ENCODE assay signal across 12 mouse cellular contexts in genomic region chr7:92457791-92458190, GRCm38 (mm10).
A peak's percentile ranks its signal among the peaks of the same experiment; 100 is the strongest.
DNase-seq lines count a peak whose midpoint lies in the region; ATAC-seq and TF ChIP-seq lines count a peak whose summit lies in the region.
"Had no signal": no experiment of that assay in that cellular context is flagged by ENCODE, and none has a peak within 500 bp of the region (broad histone marks: within the 10 kb centered on the region; RNA-seq: fewer than 3 reads in every experiment).

No protein-coding gene starts in this region.

- H3K9me3 ChIP-seq in liver, postnatal 0 days (ENCODE audit: low read length): no peaks in the 10 kb centered on the region
- no peaks in the 10 kb centered on the region for H3K9me3 ChIP-seq in embryonic facial prominence, embryonic 12.5 days
- H3K9me3 ChIP-seq in heart, embryonic 15.5 days (replicated peaks): no peaks in the 10 kb centered on the region
- no peaks in the 10 kb centered on the region for H3K9me3 ChIP-seq in stomach, embryonic 14.5 days (ENCODE audit: control insufficient read depth, low read depth, low read length)

- no peaks in the 10 kb centered on the region for H3K36me3 ChIP-seq in liver, postnatal 0 days (replicated peaks; ENCODE audit: insufficient read depth, low read length)
- H3K36me3 ChIP-seq in embryonic facial prominence, embryonic 12.5 days: no peaks in the 10 kb centered on the region
- H3K36me3 ChIP-seq in heart, embryonic 15.5 days: no peaks in the 10 kb centered on the region
- H3K36me3 ChIP-seq in stomach, embryonic 14.5 days (ENCODE audit: control insufficient read depth, insufficient read depth, low read length): no peaks in the 10 kb centered on the region

- H3K27me3 ChIP-seq in liver, postnatal 0 days (ENCODE audit: insufficient read depth, low read length): no peaks in the 10 kb centered on the region
- H3K27me3 ChIP-seq in embryonic facial prominence, embryonic 12.5 days: no peaks in the 10 kb centered on the region
- no peaks in the 10 kb centered on the region for H3K27me3 ChIP-seq in heart, embryonic 15.5 days
- no peaks in the 10 kb centered on the region for H3K27me3 ChIP-seq in stomach, embryonic 14.5 days (ENCODE audit: control insufficient read depth, insufficient read depth, low read length)
- H3K27me3 ChIP-seq: CH12.LX had no signal

- no peak overlapping the region for H3K27ac ChIP-seq in liver, postnatal 0 days (ENCODE audit: low read depth)
- 0 out of 2 replicates have a peak overlapping the region, but pooled peaks have one; percentile 36 for H3K27ac ChIP-seq in embryonic facial prominence, embryonic 12.5 days
- H3K27ac ChIP-seq in heart, embryonic 15.5 days: peak overlapping the region; percentile 53
- H3K27ac ChIP-seq in stomach, embryonic 14.5 days (ENCODE audit: low read length): no peak overlapping the region
- H3K27ac ChIP-seq: liver, embryonic 14.5 days had no signal

- WGBS in liver, postnatal 0 days (ENCODE audit: insufficient replicate concordance): 36% methylated on average over 4 of the region's 4 CpGs
- WGBS in embryonic facial prominence, embryonic 12.5 days: 22% methylated on average over 4 of the region's 4 CpGs
- 6% methylated on average over 4 of the region's 4 CpGs for WGBS in heart, embryonic 15.5 days
- 16% methylated on average over 4 of the region's 4 CpGs for WGBS in stomach, embryonic 14.5 days

- no peak overlapping the region for H3K4me2 ChIP-seq in liver, postnatal 0 days (ENCODE audit: low read depth, low read length)
- no peak overlapping the region for H3K4me2 ChIP-seq in embryonic facial prominence, embryonic 12.5 days (replicated peaks)
- H3K4me2 ChIP-seq in heart, embryonic 15.5 days: 0 out of 2 replicates have a peak overlapping the region, but pooled peaks have one; percentile 6
- H3K4me2 ChIP-seq in stomach, embryonic 14.5 days (replicated peaks; ENCODE audit: low read depth, low read length): no peak overlapping the region

- peak; percentile 6 for DNase-seq in liver
- no peak for DNase-seq in liver, postnatal 0 days
- DNase-seq in retina, embryonic 14.5 days (ENCODE audit: low spot score): no peak
- no peak for DNase-seq in cerebellum, postnatal 4 days (ENCODE audit: low spot score in 2 of 2)
- DNase-seq in cerebellum, adult 11 months: no peak
- DNase-seq: kidney, adult 8-10 months had no signal

- no peak for ATAC-seq in liver, postnatal 0 days
- peak; percentile 69; the same call in 1 of the 2 replicates for ATAC-seq in embryonic facial prominence, embryonic 12.5 days (ENCODE audit: insufficient number of reproducible peaks, insufficient read depth, low FRiP score, low TSS enrichment)
- ATAC-seq in heart, embryonic 15.5 days (replicated peaks; ENCODE audit: insufficient number of reproducible peaks, insufficient read depth, low FRiP score, low read depth): peak; percentile 89
- ATAC-seq in stomach, embryonic 14.5 days (ENCODE audit: insufficient number of reproducible peaks, insufficient read depth, low FRiP score, low read depth): peak; percentile 56; the same call in 1 of the 2 replicates

- TF ChIP-seq EP300 in liver, postnatal 0 days (IDR thresholded peaks at IDR 0.05; ENCODE audit: low read depth): no peak

- no peak overlapping the region for H3K9ac ChIP-seq in liver, postnatal 0 days (replicated peaks)
- H3K9ac ChIP-seq in embryonic facial prominence, embryonic 12.5 days: no peak overlapping the region
- H3K9ac ChIP-seq in heart, embryonic 15.5 days: no peak overlapping the region
- no peak overlapping the region for H3K9ac ChIP-seq in stomach, embryonic 14.5 days (replicated peaks; ENCODE audit: low read depth, low read length)
- H3K9ac ChIP-seq: liver, embryonic 14.5 days had no signal

- H3K4me3 ChIP-seq in liver, postnatal 0 days (ENCODE audit: low read depth, low read length): no peak overlapping the region
- H3K4me3 ChIP-seq in embryonic facial prominence, embryonic 12.5 days: no peak overlapping the region
- H3K4me3 ChIP-seq in heart, embryonic 15.5 days: no peak overlapping the region
- H3K4me3 ChIP-seq in stomach, embryonic 14.5 days (ENCODE audit: low read depth, low read length): no peak overlapping the region
- H3K4me3 ChIP-seq: myocyte had no signal

- TF ChIP-seq CTCF in liver, postnatal 0 days (IDR thresholded peaks at IDR 0.05; ENCODE audit: low read depth): no peak

- no peaks in the 10 kb centered on the region for H3K4me1 ChIP-seq in liver, postnatal 0 days (ENCODE audit: insufficient read depth)
- peaks cover 7% of the 10 kb centered on the region; the same call in 1 of the 2 replicates for H3K4me1 ChIP-seq in embryonic facial prominence, embryonic 12.5 days
- peaks cover 16% of the 10 kb centered on the region for H3K4me1 ChIP-seq in heart, embryonic 15.5 days (replicated peaks)
- H3K4me1 ChIP-seq in stomach, embryonic 14.5 days (ENCODE audit: control insufficient read depth, insufficient read depth, low read length): no peaks in the 10 kb centered on the region

Comparison
In these comparisons a context has a peak if more than half of its experiments do, and no peak if none do; other contexts are left out.
1. H3K27ac ChIP-seq: peak in embryonic facial prominence, embryonic 12.5 days (single experiment) and heart, embryonic 15.5 days (single experiment); none in liver, postnatal 0 days (single experiment) and stomach, embryonic 14.5 days (single experiment).